In genomic region chr11:89856184-89856769, GRCm38 (mm10) we compare ENCODE assay signal across 26 mouse cellular contexts.
DNase-seq lines count a peak whose midpoint lies in the region; ATAC-seq and TF ChIP-seq lines count a peak whose summit lies in the region.
"Had no signal": no experiment of that assay in that cellular context is flagged by ENCODE, and none has a peak within 500 bp of the region (broad histone marks: within the 10 kb centered on the region; RNA-seq: fewer than 3 reads in every experiment).

No protein-coding gene starts in this region.

- no peak for TF ChIP-seq CTCF in liver, postnatal 0 days (IDR thresholded peaks at IDR 0.05; ENCODE audit: low read depth)
- TF ChIP-seq CTCF in thymus, adult 2 months (IDR thresholded peaks at IDR 0.05; ENCODE audit: borderline replicate concordance, control insufficient read depth, extremely low read depth, insufficient read depth, low read length, poor library complexity): no peak

- no peak for TF ChIP-seq EP300 in liver, postnatal 0 days (IDR thresholded peaks at IDR 0.05; ENCODE audit: low read depth)

- H3K4me2 ChIP-seq in neural tube, embryonic 15.5 days: no peak overlapping the region
- no peak overlapping the region for H3K4me2 ChIP-seq in limb, embryonic 14.5 days (replicated peaks; ENCODE audit: low read depth, low read length, severe bottlenecking)
- no peak overlapping the region for H3K4me2 ChIP-seq in liver, postnatal 0 days (ENCODE audit: low read depth, low read length)
- H3K4me2 ChIP-seq: forebrain, embryonic 15.5 days; heart, embryonic 13.5 days; hindbrain, embryonic 13.5 days; liver, embryonic 11.5 days; midbrain, embryonic 13.5 days; neural tube, embryonic 13.5 days had no signal

- no peak overlapping the region for H3K4me3 ChIP-seq in neural tube, embryonic 15.5 days (replicated peaks)
- no peak overlapping the region for H3K4me3 ChIP-seq in limb, embryonic 14.5 days (replicated peaks; ENCODE audit: low read length)
- H3K4me3 ChIP-seq in liver, postnatal 0 days (ENCODE audit: low read depth, low read length): no peak overlapping the region
- no peak overlapping the region for H3K4me3 ChIP-seq in thymus, adult 2 months (ENCODE audit: control insufficient read depth, insufficient read depth, low read length)
- H3K4me3 ChIP-seq: forebrain, embryonic 15.5 days; heart, embryonic 13.5 days; hindbrain, embryonic 13.5 days; midbrain, embryonic 13.5 days; neural tube, embryonic 13.5 days had no signal

- TF ChIP-seq POLR2A in limb, embryonic 14.5 days (IDR thresholded peaks at IDR 0.05; ENCODE audit: borderline replicate concordance, extremely low read depth, insufficient read depth, insufficient read length): no peak
- no peak for TF ChIP-seq POLR2A in thymus, adult 2 months (IDR thresholded peaks at IDR 0.05; ENCODE audit: control insufficient read depth, extremely low read depth, insufficient read depth, low read length, poor library complexity)

- 80% methylated on average over 9 of the region's 9 CpGs for WGBS in neural tube, embryonic 15.5 days
- WGBS in limb, embryonic 14.5 days: 29% methylated on average over 9 of the region's 9 CpGs
- 67% methylated on average over 9 of the region's 9 CpGs for WGBS in liver, postnatal 0 days (ENCODE audit: insufficient replicate concordance)
- 82% methylated on average over 9 of the region's 9 CpGs for WGBS in thymus, adult 2 months

- H3K9me3 ChIP-seq in neural tube, embryonic 15.5 days (replicated peaks): no peaks in the 10 kb centered on the region
- no peaks in the 10 kb centered on the region for H3K9me3 ChIP-seq in limb, embryonic 14.5 days (ENCODE audit: control insufficient read depth, low read length)
- no peaks in the 10 kb centered on the region for H3K9me3 ChIP-seq in liver, postnatal 0 days (ENCODE audit: low read length)
- H3K9me3 ChIP-seq: forebrain, embryonic 15.5 days; heart, embryonic 13.5 days; hindbrain, embryonic 13.5 days; midbrain, embryonic 13.5 days; neural tube, embryonic 13.5 days had no signal

- H3K27ac ChIP-seq in neural tube, embryonic 15.5 days (replicated peaks): no peak overlapping the region
- no peak overlapping the region for H3K27ac ChIP-seq in limb, embryonic 14.5 days (replicated peaks; ENCODE audit: low read depth, low read length)
- H3K27ac ChIP-seq in liver, postnatal 0 days (ENCODE audit: low read depth): no peak overlapping the region
- no peak overlapping the region for H3K27ac ChIP-seq in thymus, adult 2 months (ENCODE audit: control insufficient read depth, insufficient read depth, low read length)
- H3K27ac ChIP-seq: forebrain, embryonic 15.5 days; heart, embryonic 13.5 days; hindbrain, embryonic 13.5 days; midbrain, embryonic 13.5 days; neural tube, embryonic 13.5 days; stomach, postnatal 0 days had no signal

- H3K27me3 ChIP-seq in neural tube, embryonic 15.5 days (replicated peaks): no peaks in the 10 kb centered on the region
- no peaks in the 10 kb centered on the region for H3K27me3 ChIP-seq in limb, embryonic 14.5 days (ENCODE audit: control insufficient read depth, insufficient read depth, low read length)
- H3K27me3 ChIP-seq in liver, postnatal 0 days (ENCODE audit: insufficient read depth, low read length): 0 out of 2 replicates have a peak, but pooled peaks cover 2% of the 10 kb centered on the region
- H3K27me3 ChIP-seq in thymus, adult 2 months (ENCODE audit: control insufficient read depth, insufficient read depth, low read length): no peaks in the 10 kb centered on the region
- H3K27me3 ChIP-seq: forebrain, embryonic 15.5 days; heart, embryonic 13.5 days; hindbrain, embryonic 13.5 days; midbrain, embryonic 13.5 days; neural tube, embryonic 13.5 days had no signal

- ATAC-seq in neural tube, embryonic 15.5 days (ENCODE audit: low FRiP score): no peak
- peak; percentile 89 for ATAC-seq in limb, embryonic 14.5 days (ENCODE audit: low FRiP score, low read depth)
- ATAC-seq in liver, postnatal 0 days: no peak
- ATAC-seq: CD4-positive, CD25-positive, alpha-beta regulatory T cell, adult 4 months; forebrain, embryonic 15.5 days; midbrain, embryonic 13.5 days had no signal

- H3K4me1 ChIP-seq in neural tube, embryonic 15.5 days: no peaks in the 10 kb centered on the region
- H3K4me1 ChIP-seq in limb, embryonic 14.5 days (ENCODE audit: control insufficient read depth, insufficient read depth, low read length): 0 out of 2 replicates have a peak, but pooled peaks cover 6% of the 10 kb centered on the region
- no peaks in the 10 kb centered on the region for H3K4me1 ChIP-seq in liver, postnatal 0 days (ENCODE audit: insufficient read depth)
- H3K4me1 ChIP-seq in thymus, adult 2 months (replicated peaks; ENCODE audit: control insufficient read depth, insufficient read depth, low read length): no peaks in the 10 kb centered on the region
- H3K4me1 ChIP-seq: forebrain, embryonic 15.5 days; heart, embryonic 13.5 days; hindbrain, embryonic 13.5 days; midbrain, embryonic 13.5 days; neural tube, embryonic 13.5 days had no signal

- no peaks in the 10 kb centered on the region for H3K36me3 ChIP-seq in neural tube, embryonic 15.5 days
- H3K36me3 ChIP-seq in limb, embryonic 14.5 days (ENCODE audit: control insufficient read depth, insufficient read depth, low read length): no peaks in the 10 kb centered on the region
- H3K36me3 ChIP-seq in liver, postnatal 0 days (replicated peaks; ENCODE audit: insufficient read depth, low read length): no peaks in the 10 kb centered on the region
- H3K36me3 ChIP-seq in thymus, adult 2 months (ENCODE audit: control insufficient read depth, insufficient read depth, low read length): no peaks in the 10 kb centered on the region
- H3K36me3 ChIP-seq: forebrain, embryonic 15.5 days; heart, embryonic 13.5 days; hindbrain, embryonic 13.5 days; midbrain, embryonic 13.5 days; neural tube, embryonic 13.5 days had no signal

- no peak overlapping the region for H3K9ac ChIP-seq in neural tube, embryonic 15.5 days (replicated peaks)
- no peak overlapping the region for H3K9ac ChIP-seq in limb, embryonic 14.5 days (ENCODE audit: low read depth, low read length, severe bottlenecking)
- no peak overlapping the region for H3K9ac ChIP-seq in liver, postnatal 0 days (replicated peaks)
- H3K9ac ChIP-seq: forebrain, embryonic 15.5 days; heart, embryonic 13.5 days; hindbrain, embryonic 13.5 days; midbrain, embryonic 13.5 days; neural tube, embryonic 13.5 days had no signal

- peak; percentile 18 for DNase-seq in neural tube, embryonic 10.5 days (ENCODE audit: extremely low spot score, low spot score)
- DNase-seq in forelimb bud, embryonic 11.5 days (ENCODE audit: low read depth, low spot score): peak; percentile 68
- DNase-seq in limb, embryonic 14.5 days (ENCODE audit: low spot score): peak; percentile 74
- DNase-seq in liver, postnatal 0 days: no peak
- DNase-seq in layer of hippocampus, postnatal 25 days (ENCODE audit: extremely low spot score in 1 of 2, low spot score in 1 of 2): no peak
- DNase-seq in thymus, adult 2 months: no peak
- DNase-seq: adrenal gland, postnatal 14 days; cerebellum, adult 9-10 months; gastrocnemius, postnatal 14 days; heart, adult 18-20 months; heart, postnatal 14 days; kidney, adult 9 months; kidney, postnatal 14 days; layer of hippocampus, postnatal 36 days; lung, adult 2 months; lung, postnatal 14 days; right cerebral cortex, adult 18-20 months had no signal

Comparison
In these comparisons a context has a peak if more than half of its experiments do, and no peak if none do; other contexts are left out.
1. DNase-seq: peak in neural tube, embryonic 10.5 days (single experiment), forelimb bud, embryonic 11.5 days (single experiment) and limb, embryonic 14.5 days (single experiment); none in liver, postnatal 0 days (single experiment), layer of hippocampus, postnatal 25 days (0 of 2) and thymus, adult 2 months (single experiment).